Mouse (Mus musculus) thymus, postnatal 36 days (tissue): ENCODE results near the gene Gm10840.
"Not testable (repeated sequence)": the region's sequence is repeated elsewhere in the genome, so short reads cannot be mapped to it uniquely, and the experiment has no call there.

Experiments used
- DNase-seq, 2 experiments: peaks; one replicate each; pipeline ENCODE4 v3.0.0; 2022; ENCODE audit warnings: mixed read lengths in 2 of 2

The Gm10840 gene

GRCm38 (mm10) chr11:106199997-106200396 is 39.3 kb downstream of the Gm10840 start:
- DNase-seq = not testable (repeated sequence)

GRCm38 (mm10) chr11:106200756-106201155 is 40.1 kb downstream of the Gm10840 start:
- DNase-seq = peak in 1 of 2 experiments; percentile 11

GRCm38 (mm10) chr11:106201337-106202122 is 40.9 kb downstream of the Gm10840 start:
- no peak for DNase-seq

DNA sequence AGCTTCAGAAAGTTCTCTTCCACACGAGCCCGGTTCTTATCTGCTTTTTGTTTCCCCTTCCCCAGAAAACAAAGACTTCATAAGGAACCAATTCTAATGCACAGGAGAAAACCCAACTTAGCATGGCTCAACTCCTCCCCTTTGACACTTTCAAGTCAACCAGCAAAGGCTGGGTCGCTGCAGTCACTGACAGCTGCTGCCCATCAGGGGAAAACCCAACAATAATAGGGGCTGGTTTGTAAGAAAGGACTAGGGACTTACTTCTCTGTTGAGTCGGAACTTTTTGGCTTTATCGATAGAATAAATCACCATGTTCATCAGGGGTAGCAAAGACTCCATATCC is 41.4 kb downstream of the Gm10840 start, which contains the start of gene Strada:
Gene Strada (minus strand): TSS at position 46 of the 343 bp plus-strand sequence.
- DNase-seq = no peak
